Mouse (Mus musculus) cerebellum, postnatal 25 days (tissue): ENCODE measurements around the gene Vmn1r93.
"Not testable (repeated sequence)": the region's sequence is repeated elsewhere in the genome, so short reads cannot be mapped to it uniquely, and the experiment has no call there.

Experiments
- DNase-seq, 2 experiments: peaks; one replicate each; pipeline ENCODE4 v3.0.0; 2021; ENCODE audit warnings: mixed read lengths in 2 of 2

Vmn1r93 gene

DNA sequence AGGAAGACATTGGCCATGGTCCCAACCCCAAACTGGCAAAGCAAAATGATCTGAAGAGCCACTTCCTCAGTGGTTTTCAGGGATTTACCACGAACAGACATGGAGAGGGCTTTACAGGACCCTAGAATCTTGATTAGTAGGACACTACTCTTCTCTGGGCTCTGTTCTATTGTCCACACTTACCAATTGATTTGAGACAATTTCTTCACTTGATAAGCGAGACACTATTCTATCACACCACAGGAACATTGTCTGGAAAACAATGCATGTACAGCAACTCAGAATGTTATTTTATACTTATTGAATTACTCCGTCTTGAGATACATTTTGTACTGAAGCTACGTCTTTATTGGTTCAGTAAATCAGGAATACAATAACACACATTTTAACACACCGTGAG lies at the start of gene Vmn1r93:
TSS of gene Vmn1r93 (minus strand) at position 101 of the 400 bp plus-strand sequence.
- not testable (repeated sequence) for DNase-seq

DNA sequence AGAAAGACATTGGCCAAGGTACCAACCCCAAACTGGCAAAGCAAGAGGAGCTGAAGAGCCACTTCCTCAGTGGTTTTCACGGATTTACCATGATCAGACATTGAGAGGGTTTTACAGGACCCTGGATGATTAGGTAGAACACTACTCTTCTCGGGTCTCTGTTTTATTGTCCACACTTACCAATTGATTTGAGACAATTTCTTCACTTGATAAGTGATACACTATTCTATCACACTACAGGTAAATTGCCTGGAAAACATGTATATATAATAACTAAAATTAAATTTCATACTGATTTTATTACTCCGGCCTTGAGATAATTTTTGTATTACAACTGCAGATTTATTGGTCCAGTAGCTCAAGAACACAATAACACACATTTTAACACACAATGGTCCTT lies 29.4 kb upstream of the Vmn1r93 start, which contains the start of gene Vmn1r94:
TSS of gene Vmn1r94 (minus strand) at position 101 of the 400 bp plus-strand sequence.
- not testable (repeated sequence) for DNase-seq

DNA sequence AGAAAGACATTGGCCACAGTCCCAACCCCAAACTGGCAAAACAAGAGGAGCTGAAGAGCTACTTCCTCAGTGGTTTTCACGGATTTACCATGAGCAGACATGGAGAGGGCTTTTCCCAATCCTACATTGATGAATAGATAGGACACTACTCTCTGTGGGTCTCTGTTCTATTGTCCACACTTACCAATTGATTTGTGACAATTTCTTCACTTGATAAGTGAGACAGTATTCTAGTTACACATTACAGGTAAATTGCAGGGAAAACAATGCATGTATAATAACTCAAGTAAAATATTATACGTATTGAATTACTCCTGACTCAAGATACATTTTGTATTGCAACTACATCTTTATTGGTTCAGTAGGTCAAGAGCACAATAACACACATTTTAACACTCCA lies 16.4 kb downstream of the Vmn1r93 start, which contains the start of gene Gm16442:
TSS of gene Gm16442 (minus strand) at position 101 of the 400 bp plus-strand sequence.
- DNase-seq = not testable (repeated sequence)

DNA sequence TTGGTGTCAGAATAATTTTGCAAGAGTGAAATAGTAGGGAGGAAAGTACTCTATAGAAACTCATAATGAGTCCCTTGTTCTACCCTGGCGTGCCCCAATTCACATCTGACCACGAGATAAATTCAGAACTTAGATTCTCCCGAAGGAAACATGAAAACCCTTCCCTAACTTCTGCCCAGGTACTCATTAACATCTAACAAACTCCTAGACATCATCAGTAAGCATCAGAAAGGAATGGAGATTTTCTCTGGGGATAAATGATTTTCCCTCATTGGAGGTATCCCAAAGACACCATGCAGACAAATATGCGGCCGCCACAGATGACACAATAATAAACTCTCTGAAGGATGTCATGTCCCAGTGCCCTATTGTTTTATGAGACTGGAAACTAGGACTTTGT lies 39.5 kb downstream of the Vmn1r93 start, which contains the start of gene Vmn1r91:
TSS of gene Vmn1r91 (plus strand) at position 301 of the 400 bp plus-strand sequence.
- DNase-seq = not testable (repeated sequence)
